Mouse (Mus musculus) megakaryocyte, embryonic 14.5 days (primary cell): ENCODE measurements around the gene Gm49601.

Experiments
- FLI1 ChIP-seq: IDR thresholded peaks from 2 replicates; pipeline ENCODE4 v1.6.1; 2012; ENCODE audit warnings: low read length, inconsistent platforms, mixed read lengths
- GATA1 ChIP-seq: IDR thresholded peaks from 3 replicates; pipeline ENCODE4 v1.6.1; 2012; ENCODE audit warnings: mixed read lengths, low read length, inconsistent platforms, borderline replicate concordance

- no peak for TF ChIP-seq GATA1
- no peak for TF ChIP-seq FLI1
Measured at GRCm38 (mm10) chr16:18586076-18586905, 39.9 kb downstream of the Gm49601 start.
